Mouse (Mus musculus): ENCODE results near the gene St6gal1. TPM values are rescaled to one million over a fixed set of nuclear protein-coding genes. Genes with fewer than 3 reads are reported as not detected.
"Not testable (repeated sequence)": the region's sequence is repeated elsewhere in the genome, so short reads cannot be mapped to it uniquely, and the experiment has no call there.

St6gal1 gene
- 10 to 100 TPM; 19.1 to 23.2 TPM for total RNA-seq (2021)

- peak; percentile 81 for DNase-seq
- intact Hi-C loops (cut with DNase I), result loop anchor here (5.0 kb wide), 1 partner anchor 178 kb away; no protein-coding TSS in a partner anchor
Observed at GRCm38 (mm10) chr16:23224671-23225068, at the start of gene St6gal1. Gene St6gal1, plus strand, starts transcription at chr16:23224740.

- no peak for DNase-seq
- intact Hi-C loops (cut with DNase I), result loop anchor here (10.0 kb wide), 1 partner anchor 980 kb away; no protein-coding TSS in a partner anchor
Observed at GRCm38 (mm10) chr16:23174855-23175254, 49.7 kb upstream of the St6gal1 start.

- DNase-seq, result no peak
- intact Hi-C loops (cut with DNase I), result loop anchor here (10.0 kb wide), 1 partner anchor 981 kb away; no protein-coding TSS in a partner anchor
Observed at GRCm38 (mm10) chr16:23175956-23176355, 48.6 kb upstream of the St6gal1 start.

- intact Hi-C loops (cut with DNase I), result loop anchor here (10.0 kb wide), 1 partner anchor 983 kb away; no protein-coding TSS in a partner anchor
- no peak for DNase-seq
Observed at GRCm38 (mm10) chr16:23177856-23178255, 46.7 kb upstream of the St6gal1 start.

GRCm38 (mm10) chr16:23178796-23179195, 45.7 kb upstream of the St6gal1 start:
- DNase-seq, result no peak
- intact Hi-C loops (cut with DNase I), result loop anchor here (10.0 kb wide), 1 partner anchor 984 kb away; no protein-coding TSS in a partner anchor

GRCm38 (mm10) chr16:23179436-23179835, 45.1 kb upstream of the St6gal1 start:
- intact Hi-C loops (cut with DNase I), result loop anchor here (10.0 kb wide), 1 partner anchor 985 kb away; no protein-coding TSS in a partner anchor

GRCm38 (mm10) chr16:23181054-23181453, 43.5 kb upstream of the St6gal1 start:
- intact Hi-C loops (cut with DNase I), result no loop called here
- no peak for DNase-seq

More at GRCm38 (mm10) chr16:23179436-23179835, 45.1 kb upstream of the St6gal1 start:
- not testable (repeated sequence) for DNase-seq

GRCm38 (mm10) chr16:23181487-23181886, 43.1 kb upstream of the St6gal1 start:
- intact Hi-C loops (cut with DNase I), result no loop called here
- DNase-seq, result no peak

GRCm38 (mm10) chr16:23181942-23182597, 42.5 kb upstream of the St6gal1 start:
- intact Hi-C loops (cut with DNase I), result no loop called here
- no peak for DNase-seq

GRCm38 (mm10) chr16:23185824-23186223, 38.7 kb upstream of the St6gal1 start:
- no peak for DNase-seq
- intact Hi-C loops (cut with DNase I), result no loop called here

GRCm38 (mm10) chr16:23186418-23186817, 38.1 kb upstream of the St6gal1 start:
- intact Hi-C loops (cut with DNase I), result no loop called here
- no peak for DNase-seq

GRCm38 (mm10) chr16:23187983-23188382, 36.6 kb upstream of the St6gal1 start:
- intact Hi-C loops (cut with DNase I), result no loop called here
- DNase-seq, result no peak

- intact Hi-C loops (cut with DNase I), result no loop called here
- no peak for DNase-seq
Observed at GRCm38 (mm10) chr16:23189612-23190011, 34.9 kb upstream of the St6gal1 start.

GRCm38 (mm10) chr16:23191560-23192242, 32.8 kb upstream of the St6gal1 start:
- DNase-seq, result no peak
- intact Hi-C loops (cut with DNase I), result no loop called here

GRCm38 (mm10) chr16:23195618-23196017, 28.9 kb upstream of the St6gal1 start:
- no peak for DNase-seq
- intact Hi-C loops (cut with DNase I), result no loop called here

- intact Hi-C loops (cut with DNase I), result no loop called here
- DNase-seq, result no peak
Observed at GRCm38 (mm10) chr16:23196296-23196695, 28.2 kb upstream of the St6gal1 start.

- no peak for DNase-seq
- intact Hi-C loops (cut with DNase I), result no loop called here
Observed at GRCm38 (mm10) chr16:23196791-23197190, 27.7 kb upstream of the St6gal1 start.

GRCm38 (mm10) chr16:23201498-23201897, 23.0 kb upstream of the St6gal1 start:
- intact Hi-C loops (cut with DNase I), result no loop called here
- DNase-seq, result no peak

- intact Hi-C loops (cut with DNase I), result no loop called here
- no peak for DNase-seq
Observed at GRCm38 (mm10) chr16:23214314-23214713, 10.2 kb upstream of the St6gal1 start.

GRCm38 (mm10) chr16:23215241-23215900, 9.2 kb upstream of the St6gal1 start:
- intact Hi-C loops (cut with DNase I), result no loop called here

GRCm38 (mm10) chr16:23216366-23216765, 8.2 kb upstream of the St6gal1 start:
- no peak for DNase-seq
- intact Hi-C loops (cut with DNase I), result no loop called here

More at GRCm38 (mm10) chr16:23215241-23215900, 9.2 kb upstream of the St6gal1 start:
- DNase-seq, result no peak

All from left cerebral cortex, postnatal 4 days (tissue).